Mouse (Mus musculus) liver, embryonic 14 days (tissue): ENCODE results near the gene Trabd. TPM values are rescaled to one million over a fixed set of nuclear protein-coding genes. Genes with fewer than 3 reads are reported as not detected.

Experiments used
- polyA plus RNA-seq: library from polyadenylated mRNA; depleted of rRNA; stranded (reverse); fragments of >200 nt; gene quantifications from 2 replicates; pipeline ENCODE4 v1.2.3, GENCODE M21; 2012; rRNA removed

Gene Trabd
- polyA plus RNA-seq = 7.6 and 8.4 TPM in 2 replicates

DNA sequence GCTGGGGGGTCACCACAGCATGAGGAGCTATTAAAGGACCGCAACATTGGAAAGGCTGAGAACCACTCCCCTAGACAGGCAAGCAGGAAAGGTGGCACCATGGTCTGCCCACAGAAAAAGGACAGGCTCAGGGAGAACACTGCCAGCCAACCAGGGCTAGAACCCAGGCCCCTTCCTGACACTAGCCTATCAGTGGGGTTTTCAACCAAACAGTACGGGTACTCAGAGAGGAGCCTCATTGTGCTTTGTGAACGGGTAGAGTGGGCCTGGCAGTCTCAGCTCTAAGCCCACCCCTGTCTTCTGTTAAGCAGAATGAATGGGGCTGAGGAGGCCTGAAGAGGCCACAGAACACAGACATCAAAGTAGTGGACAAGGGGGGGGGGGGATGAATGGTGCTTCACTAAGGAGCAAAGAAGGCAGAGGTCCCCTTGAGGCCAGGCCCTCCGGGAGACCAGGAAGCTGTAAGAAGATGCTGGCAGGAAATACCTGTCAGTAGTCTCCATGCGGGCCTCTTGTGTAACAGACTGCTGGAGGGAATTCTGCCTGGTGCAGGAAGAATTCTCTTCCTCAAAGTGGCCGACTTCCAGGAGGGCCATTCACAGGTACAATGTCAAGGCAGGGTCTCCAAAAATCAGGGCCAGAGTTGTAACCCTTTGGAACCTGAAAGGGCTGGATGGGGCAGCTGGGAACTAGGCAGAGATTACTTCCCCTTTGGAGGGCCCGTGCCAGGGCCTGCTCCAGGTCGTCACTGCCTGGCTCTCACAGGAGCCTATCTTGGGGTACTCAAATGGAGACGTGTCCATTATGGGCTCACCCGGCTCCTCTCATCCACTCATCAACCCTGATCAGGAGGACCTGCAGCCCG lies at the start of gene Trabd:
Trabd (plus strand) TSS at position 512 of the 865 bp plus-strand sequence.

GRCm38 (mm10) chr15:89059161-89059931 lies 15.6 kb upstream of the Trabd start, which contains the start of gene Panx2:
Gene Panx2, plus strand, starts transcription at chr15:89059734.

GRCm38 (mm10) chr15:89088607-89089247 lies 13.8 kb downstream of the Trabd start, which contains the start of gene Selenoo:
Gene Selenoo, plus strand, starts transcription at chr15:89089084.

DNA sequence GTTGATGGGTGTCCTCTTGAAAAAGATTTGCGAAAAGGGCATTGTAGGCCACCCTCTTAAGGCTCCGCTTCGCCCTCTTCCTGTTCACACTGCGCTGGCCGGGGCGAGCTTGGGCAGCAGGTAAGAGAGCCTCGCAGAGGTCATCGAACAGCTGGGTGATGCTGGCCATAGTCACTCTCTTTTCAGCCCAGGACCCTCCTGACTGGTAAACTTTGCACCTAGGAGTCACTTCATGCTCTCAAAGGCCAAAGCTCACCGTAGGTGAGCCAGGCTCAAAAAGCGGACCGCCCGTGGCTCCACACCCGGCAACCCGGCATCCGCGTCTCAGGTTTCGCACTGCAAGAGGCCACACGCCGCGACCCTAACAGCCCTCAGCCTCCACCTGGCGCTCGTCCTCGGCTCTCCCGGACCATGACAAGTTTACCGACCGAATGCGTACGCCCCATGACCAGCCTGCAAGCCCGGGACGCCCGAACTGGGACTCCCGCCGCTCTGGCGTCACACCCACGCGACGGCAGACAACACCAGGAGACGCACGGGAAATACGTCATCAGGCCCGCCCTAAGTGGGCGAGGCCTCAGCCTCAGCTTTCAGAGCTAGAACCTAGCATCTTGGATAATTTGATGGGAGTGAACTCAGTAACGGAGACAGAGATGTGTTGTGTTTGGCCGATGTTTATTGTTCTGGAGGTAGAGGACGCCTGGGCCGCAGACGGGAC lies 47.9 kb downstream of the Trabd start, which contains the start of gene Tubgcp6:
Tubgcp6 (minus strand) TSS at position 464 of the 718 bp plus-strand sequence.

DNA sequence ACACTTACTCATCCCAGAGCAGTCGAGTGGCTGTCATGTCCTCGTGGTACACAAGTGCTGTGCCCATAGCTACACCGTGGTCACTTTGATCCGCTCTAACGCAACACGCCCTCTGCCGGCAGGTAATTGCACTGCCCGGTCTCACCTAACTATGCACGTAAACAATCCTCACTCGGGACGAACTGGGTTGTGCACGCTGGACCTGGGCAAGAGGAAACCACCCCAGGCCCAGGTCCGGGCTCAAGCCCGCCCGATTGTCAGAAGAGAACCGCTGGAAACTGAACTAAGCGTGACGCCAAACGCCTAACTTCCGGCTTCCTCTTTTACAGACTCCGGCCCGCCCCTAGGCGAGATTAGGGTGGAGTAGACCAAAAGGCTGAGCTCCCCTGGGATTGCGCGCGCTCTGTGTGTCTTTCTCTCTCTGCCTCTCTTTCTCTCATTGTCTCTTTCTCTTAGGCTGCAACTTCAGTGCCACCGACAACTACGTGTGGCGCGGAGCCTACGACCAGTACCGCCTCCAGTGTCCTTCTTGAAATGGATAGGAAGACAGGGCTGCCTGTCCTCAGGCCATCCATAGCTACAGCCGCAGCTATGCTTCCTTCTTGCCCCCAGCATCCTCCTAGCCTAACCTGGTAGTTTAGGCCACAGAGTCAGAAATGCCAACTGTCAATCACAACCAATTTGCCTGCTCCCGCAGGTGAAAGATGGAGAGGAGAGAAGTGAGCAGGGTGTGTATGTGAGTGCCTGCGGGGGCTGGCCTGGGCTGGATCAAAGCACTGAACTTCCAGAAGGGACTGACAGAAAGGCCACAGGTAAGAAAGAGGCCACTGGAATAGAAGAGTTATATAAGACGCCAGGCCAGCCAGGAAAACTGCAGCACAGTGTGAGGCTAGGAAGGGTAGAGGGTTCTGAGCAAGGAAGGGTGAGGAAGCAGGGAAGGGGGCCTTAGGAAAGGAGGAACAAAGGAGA lies 53.7 kb downstream of the Trabd start, which contains the start of gene Hdac10:
Hdac10 (minus strand) TSS at position 319 of the 969 bp plus-strand sequence.

Other genes with a start within 250 kb of the Trabd start
- gene Pim3, start 212.9 kb upstream of the Trabd start, polyA plus RNA-seq = 3.3 and 3.4 TPM in 2 replicates
- gene Ttll8, start 120.7 kb upstream of the Trabd start, polyA plus RNA-seq = not detected in 2 replicates
- 0.01 and 0.02 TPM in 2 replicates for gene Mlc1, start 96.1 kb upstream of the Trabd start, polyA plus RNA-seq
- not detected in 2 replicates for gene Mov10l1, start 92.2 kb upstream of the Trabd start, polyA plus RNA-seq
- gene Panx2, start 15.4 kb upstream of the Trabd start, polyA plus RNA-seq = 0.01 and 0.03 TPM in 2 replicates
- gene Selenoo, start 14.0 kb downstream of the Trabd start, polyA plus RNA-seq = 7.7 and 8.5 TPM in 2 replicates
- 8.1 and 12.8 TPM in 2 replicates for gene Tubgcp6, start 48.0 kb downstream of the Trabd start, polyA plus RNA-seq
- 8.0 and 8.1 TPM in 2 replicates for gene Hdac10, start 53.6 kb downstream of the Trabd start, polyA plus RNA-seq
- 2.0 and 2.1 TPM in 2 replicates for gene Mapk12, start 65.6 kb downstream of the Trabd start, polyA plus RNA-seq
- gene Mapk11, start 74.5 kb downstream of the Trabd start, polyA plus RNA-seq = 0.76 and 0.80 TPM in 2 replicates
- 23.7 and 25.5 TPM in 2 replicates for gene Plxnb2, start 105.7 kb downstream of the Trabd start, polyA plus RNA-seq
- gene Dennd6b, start 121.4 kb downstream of the Trabd start, polyA plus RNA-seq = 3.8 and 4.2 TPM in 2 replicates
- gene Ppp6r2, start 136.4 kb downstream of the Trabd start, polyA plus RNA-seq = 14.0 and 15.3 TPM in 2 replicates
- gene Sbf1, start 240.2 kb downstream of the Trabd start, polyA plus RNA-seq = 27.9 and 28.3 TPM in 2 replicates
- 1.8 and 2.0 TPM in 2 replicates for gene Adm2, start 247.6 kb downstream of the Trabd start, polyA plus RNA-seq